Mouse (Mus musculus): ENCODE data around the gene Oscp1.

Gene Oscp1

DNA sequence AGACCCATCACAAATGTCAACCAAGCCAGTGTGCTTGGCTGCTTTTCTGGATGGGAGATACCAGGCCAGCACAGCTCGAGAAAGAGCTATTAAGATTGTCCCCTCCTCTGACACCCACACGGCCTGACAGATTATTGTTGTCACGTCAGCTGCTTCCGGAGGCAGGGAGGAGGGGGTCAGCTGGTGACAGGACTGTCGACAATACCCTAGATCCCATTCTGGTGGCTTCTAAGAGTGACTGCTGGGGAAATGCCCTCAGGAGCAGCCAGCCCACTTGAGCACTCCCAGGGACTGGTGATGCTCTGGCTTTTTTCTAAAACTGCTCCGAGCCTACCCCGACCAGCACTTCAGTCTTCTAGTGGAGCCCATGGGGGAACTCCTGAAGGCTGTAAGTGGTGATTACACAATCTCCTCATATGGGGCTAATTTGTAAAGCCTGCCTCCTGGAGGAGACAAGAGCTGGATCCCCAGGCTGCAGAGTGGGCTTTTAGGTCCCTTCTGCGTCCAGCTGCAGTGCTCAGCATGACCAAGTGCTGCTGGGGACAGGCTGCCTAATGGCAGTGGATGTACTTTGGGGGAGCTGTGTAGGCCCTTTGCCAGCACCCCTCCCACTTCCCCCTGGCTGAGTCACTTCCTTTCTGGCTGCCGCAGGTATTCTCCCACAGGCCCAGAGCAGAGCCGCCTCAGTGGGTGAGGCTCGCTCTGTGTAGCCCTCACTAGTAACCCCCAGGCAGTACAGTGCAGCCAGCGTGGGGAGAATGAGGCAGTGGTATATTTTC lies 52.2 kb downstream of the Oscp1 start:
- DNase-seq (ENCODE audit: low spot score in 2 of 2) = peak; percentile 80 to 88

DNA sequence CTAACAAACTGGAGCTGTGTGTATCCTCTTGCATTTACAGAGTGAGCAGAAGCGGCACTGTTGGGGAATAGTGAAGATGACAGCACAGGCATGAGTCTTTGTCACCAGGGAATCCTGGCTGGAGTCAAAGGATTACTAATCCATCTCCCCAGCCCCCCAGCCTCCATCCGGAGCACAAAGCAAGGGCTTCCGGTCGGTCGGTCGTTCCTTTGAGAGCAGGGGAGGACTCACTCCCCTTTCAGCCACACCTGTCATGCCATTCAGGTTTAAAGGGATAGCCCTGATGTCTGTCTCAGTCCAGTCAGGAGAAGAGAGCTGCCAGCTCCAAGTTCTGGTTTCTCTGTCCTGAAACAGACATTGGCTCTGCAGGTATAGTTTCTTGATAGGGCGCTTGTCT lies 52.8 kb downstream of the Oscp1 start:
- no peak for DNase-seq (ENCODE audit: low spot score in 2 of 2)

GRCm38 (mm10) chr4:126113243-126113642 lies 54.9 kb downstream of the Oscp1 start:
- DNase-seq (ENCODE audit: low spot score in 2 of 2) = no peak

DNA sequence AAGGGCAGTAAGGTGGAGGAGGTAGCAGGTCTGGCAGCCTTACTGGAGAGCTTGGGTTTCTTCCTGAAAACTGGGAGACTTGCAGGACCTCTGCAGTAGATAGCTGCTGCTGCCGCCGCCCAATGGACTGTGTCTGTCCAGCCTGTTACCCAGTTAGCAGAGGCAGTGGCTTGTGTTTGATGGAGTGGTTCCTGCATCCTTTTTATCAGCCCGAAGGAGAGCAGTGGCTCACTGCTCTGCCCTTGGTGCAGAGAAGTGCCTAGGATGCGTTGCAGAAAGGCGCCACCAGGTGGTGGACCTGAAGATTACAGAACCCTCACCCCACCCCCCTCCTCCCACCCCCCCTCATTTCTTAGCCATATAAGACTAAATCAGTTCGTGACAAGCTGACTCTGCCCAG lies 55.6 kb downstream of the Oscp1 start:
- no peak for DNase-seq (ENCODE audit: low spot score in 2 of 2)

DNA sequence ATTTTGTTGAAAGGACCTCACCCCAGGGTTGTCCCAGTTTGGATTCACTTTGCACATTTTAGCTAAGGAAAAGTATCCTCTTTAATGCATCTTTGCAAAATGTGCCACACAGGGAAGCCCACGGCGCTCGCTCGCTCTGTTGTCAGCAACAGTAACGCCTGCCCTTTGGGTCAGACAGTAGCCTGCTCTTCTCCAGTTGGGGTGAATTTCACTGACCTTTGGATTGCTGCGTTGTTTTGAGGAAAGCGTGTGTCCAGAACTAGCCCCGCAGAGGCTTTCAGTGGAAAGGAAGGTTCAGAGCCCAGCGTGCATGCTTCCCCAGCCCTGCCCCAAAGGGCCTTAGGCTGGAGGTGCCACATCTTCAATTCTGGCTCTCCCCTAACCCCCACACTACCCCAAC lies 57.0 kb downstream of the Oscp1 start:
- no peak for DNase-seq (ENCODE audit: low spot score in 2 of 2)

GRCm38 (mm10) chr4:126115871-126116521 lies 57.6 kb downstream of the Oscp1 start:
- no peak for DNase-seq (ENCODE audit: low spot score in 2 of 2)

DNA sequence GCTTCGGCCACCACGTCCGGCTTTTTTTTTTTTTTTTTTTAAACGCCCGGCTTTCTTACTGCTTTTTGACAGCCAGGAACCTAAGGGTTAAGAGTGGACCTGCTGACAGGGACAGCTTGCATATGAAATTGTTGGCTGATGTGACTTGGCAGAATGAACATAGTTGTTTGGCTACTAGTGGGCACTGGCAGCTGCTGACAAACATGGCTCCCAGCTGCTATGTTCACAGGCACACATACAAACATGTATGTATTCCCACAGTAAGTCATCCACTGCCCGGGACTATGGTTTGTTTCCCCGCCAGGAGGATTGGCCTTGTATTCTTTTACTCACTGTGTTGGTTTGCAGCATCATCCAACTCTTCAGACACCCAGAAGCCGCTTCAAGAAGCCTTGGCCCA lies 58.8 kb downstream of the Oscp1 start:
- no peak for DNase-seq (ENCODE audit: low spot score in 2 of 2)

DNA sequence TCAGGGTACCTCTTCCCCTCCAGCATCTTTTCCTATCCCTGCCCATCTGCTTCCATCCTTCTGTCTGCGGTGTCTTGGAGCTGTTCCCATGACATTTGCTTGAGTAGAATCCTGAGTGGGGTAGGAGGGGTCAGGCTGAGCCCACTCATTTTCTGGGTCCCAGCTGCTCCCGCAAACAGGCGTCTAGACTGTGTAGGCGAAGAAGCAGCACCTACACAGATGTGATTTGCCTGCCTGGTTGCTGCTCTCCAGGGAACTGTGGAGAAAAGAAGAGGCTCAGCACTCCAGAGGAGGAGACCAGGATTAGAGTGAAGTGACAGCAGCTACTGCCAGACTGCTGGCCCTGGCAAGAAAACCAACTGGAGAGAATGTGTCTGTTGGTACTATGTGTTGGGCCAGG lies 60.3 kb downstream of the Oscp1 start:
- DNase-seq (ENCODE audit: low spot score in 2 of 2) = no peak

DNA sequence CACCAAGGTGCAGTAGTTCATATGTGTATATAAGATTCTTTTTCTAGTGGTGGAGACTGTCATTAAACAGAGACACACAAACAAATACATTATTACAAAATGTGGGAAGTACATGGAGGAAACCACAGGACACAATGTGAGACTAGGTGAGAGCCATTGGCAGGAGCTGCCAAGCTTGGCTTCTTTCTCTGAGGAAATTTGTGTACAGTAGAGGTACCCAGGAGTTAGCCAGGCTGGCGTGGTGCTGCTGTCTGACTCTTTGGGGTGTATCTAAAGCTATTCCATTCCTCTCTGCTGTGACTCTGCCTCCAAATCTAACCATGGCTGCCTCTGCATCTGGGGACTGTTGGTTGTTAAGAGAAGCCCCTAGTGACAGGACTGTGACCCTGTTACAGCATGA lies 60.7 kb downstream of the Oscp1 start:
- no peak for DNase-seq (ENCODE audit: low spot score in 2 of 2)

DNA sequence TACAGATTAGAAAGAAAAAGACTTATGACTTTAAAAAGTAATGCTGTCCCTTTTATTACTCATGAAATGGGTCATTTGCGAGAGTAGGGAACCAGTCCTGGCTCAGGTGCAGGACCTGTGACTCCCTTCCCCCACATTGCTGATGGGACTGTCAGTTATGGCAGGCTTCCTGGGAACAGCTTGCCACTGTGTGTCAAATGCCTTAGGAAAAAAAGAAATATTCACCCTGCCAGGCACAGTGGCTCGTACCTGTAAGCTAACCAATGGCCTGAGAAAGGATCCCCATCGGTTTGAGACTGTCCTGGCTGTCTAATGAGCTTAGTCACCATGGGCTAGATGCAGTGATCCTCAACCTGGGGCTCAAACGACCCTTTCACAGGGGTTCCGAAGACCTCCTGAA lies 61.7 kb downstream of the Oscp1 start:
- DNase-seq (ENCODE audit: low spot score in 2 of 2) = no peak

- no peak for DNase-seq (ENCODE audit: low spot score in 2 of 2)
Observed at GRCm38 (mm10) chr4:126120506-126120905, 62.1 kb downstream of the Oscp1 start.

- no peak for DNase-seq (ENCODE audit: low spot score in 2 of 2)
Observed at GRCm38 (mm10) chr4:126123309-126124040, 65.1 kb downstream of the Oscp1 start.

DNA sequence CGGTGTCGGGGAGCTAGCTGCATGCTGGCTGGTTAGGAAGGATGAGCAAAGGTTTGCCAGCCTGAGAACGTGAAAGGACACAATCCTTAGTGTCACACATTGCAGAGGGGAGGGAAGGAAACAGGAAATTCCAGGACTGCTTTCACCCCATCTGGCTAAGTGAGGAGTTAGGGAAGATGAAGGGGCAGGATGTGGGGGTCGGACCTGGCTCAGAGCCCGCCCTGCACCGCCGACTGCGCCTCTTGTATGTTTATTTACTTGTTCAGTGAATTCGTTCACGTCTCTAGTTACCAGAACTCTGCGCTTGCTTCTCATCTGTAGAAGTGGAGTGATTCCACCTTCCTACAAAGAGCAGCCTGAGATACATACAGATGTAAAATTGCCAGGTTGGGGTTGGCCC lies 72.1 kb downstream of the Oscp1 start:
- no peak for DNase-seq (ENCODE audit: low spot score in 2 of 2)

DNA sequence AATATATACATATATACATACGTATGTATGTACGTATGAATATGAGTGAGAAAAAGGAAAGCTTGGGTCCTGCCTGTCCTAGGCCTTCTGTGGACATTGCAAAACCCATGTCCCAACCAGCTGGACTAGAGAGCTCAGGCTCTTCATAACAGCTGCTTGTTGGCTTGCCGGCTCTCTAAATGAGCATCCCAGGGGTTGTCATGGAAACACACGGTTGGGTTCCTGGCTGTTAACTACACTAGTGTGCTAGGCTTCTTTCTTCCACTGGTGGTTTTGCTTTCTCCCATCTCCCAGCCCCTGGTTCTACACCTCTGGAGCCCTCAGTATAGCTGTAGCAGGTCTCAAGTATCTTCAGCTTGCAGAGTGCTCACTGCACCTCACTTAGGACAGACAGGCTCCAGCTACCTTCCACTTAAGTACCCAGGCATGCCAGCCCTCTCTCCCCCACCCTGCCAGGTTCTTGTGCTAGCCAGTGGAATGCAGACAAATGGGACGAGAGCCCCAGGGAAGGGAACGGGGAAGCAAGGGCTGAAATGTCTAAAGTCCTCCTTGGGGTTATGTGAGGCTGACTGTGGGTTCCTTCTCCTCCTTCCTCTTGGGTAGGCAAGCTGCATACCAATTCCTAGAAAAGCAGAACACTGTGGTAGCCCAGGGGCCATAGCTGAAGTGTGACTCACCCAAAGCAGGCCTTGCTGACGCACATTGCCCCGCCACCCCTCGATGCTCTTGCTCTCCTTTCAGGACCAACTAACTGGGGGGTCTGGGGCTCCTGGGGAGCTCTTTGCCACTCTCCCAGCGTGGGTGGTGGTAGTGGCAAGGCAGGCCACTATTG lies 73.1 kb downstream of the Oscp1 start:
- DNase-seq (ENCODE audit: low spot score in 2 of 2) = no peak

DNA sequence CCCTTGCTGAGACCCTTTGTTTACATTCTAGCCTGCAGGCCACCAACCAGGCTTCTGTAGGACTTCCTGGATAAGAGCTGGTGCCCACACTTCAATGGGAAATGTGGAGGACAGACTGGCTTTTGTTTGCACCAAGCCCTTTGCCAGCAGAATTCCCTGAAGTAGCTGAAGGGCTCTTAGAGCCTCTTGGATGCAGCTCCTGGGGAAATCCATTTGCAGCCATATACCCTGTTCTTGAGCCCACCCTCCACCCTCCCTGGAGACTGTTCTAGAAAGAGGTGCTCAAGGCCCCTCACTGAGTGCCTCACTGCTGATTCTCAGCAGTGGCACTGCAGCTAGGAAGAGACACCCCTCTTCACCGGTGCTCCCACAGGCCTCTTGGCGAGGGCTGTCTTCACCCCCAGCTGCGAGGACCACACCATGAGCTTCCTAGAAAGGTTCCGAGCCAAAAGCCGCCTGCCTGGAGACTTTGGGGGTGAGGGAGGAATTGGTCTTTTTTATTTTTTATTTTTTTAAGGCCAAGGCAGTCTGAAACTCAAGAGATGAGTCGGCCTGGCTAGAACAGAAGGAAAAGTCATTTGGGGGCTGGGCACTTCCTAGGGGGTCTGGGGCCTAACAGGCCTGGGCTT lies 74.4 kb downstream of the Oscp1 start:
- DNase-seq (ENCODE audit: low spot score in 2 of 2) = no peak

DNA sequence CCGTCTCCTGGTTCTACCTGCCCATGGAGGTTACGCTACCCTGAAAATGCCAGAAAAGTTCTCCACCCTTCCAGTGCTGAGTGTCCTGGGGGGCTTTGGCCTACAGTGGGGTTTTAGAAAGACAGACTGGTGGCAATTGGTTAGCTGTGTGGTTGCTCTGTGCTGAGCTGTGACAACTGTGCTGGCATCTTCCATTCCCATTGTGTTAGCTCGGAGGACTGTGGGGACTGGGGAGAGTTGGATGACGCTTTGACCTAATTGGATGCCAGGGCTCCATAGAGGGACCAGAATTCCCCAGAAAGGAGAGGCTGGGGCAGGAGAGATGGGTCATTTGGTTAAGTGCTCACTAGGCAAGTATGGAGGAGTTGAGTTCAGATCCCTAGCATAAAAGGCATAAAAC lies 75.9 kb downstream of the Oscp1 start:
- no peak for DNase-seq (ENCODE audit: low spot score in 2 of 2)

GRCm38 (mm10) chr4:126134639-126135038 lies 76.3 kb downstream of the Oscp1 start:
- no peak for DNase-seq (ENCODE audit: low spot score in 2 of 2)

DNA sequence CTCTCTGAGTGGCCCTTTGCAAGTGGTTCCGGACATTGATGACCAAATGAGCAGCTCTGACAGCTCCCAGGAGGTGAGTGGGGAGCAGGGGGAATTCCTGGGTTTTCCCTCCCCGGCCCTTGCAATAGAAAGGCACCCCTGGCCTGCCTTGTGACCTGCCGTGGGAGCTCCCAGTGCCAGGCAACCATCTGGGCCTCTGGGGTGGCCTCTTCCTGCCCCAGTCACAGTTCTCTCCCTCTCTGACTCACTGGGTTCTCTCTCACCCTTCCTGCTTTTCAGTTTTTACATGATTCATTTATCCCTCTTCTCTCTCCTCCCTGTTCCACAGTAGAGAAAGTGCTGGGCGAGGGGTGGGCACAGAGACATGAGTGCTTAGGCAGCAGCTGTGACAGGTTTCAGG lies 79.4 kb downstream of the Oscp1 start:
- no peak for DNase-seq (ENCODE audit: low spot score in 2 of 2)

DNA sequence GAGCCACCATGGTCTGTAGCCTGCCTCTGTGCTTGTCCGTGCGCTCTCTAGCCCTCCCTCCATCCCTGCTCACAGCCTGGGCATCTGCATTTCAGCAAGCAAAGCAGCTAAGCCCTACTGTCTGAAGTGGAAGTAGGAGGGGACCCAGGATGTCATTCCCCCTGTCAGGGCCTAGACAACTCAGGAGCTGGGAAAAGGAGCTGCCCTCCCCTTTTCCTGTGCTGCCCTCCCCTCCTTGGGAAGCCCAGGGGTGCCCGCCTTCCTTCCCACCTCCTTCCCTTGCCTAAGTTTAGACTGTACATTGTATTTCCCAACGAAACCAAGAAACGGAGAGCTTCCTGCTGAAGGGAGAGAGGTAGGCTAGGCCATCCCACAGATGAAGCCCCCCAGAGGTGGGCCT lies 82.7 kb downstream of the Oscp1 start:
- no peak for DNase-seq (ENCODE audit: low spot score in 2 of 2)

All from urinary bladder, adult 18-20 months (tissue).